ENCODE assay signal across 8 mouse cellular contexts in the genomic region with DNA sequence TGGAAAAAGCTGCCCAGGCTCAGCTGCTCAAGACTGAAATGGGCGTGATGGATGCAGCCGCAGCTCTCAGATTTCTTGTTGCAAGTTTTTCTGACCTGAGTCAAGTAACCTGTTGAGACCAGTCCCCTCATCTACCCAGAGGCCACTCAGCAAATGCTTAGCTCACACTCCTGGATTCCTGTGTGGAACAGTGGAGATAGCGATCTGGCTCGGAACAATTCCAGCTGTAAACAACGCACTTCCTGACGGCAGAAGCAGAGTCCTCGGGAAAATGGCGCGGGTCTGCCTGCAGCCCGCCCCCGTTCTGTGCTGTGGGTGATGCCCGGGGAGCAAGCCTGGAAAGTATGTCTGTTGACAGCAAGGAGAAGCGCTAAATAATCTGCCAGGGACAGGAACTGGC.
DNase-seq lines count a peak whose midpoint lies in the region; ATAC-seq and TF ChIP-seq lines count a peak whose summit lies in the region.

No protein-coding gene starts in this region.

- H3K27ac ChIP-seq in liver, adult 2 months (replicated peaks; ENCODE audit: insufficient read depth, low read depth, low read length) = peak overlapping the region; percentile 19
- H3K27ac ChIP-seq in hindbrain, postnatal 0 days = 0 out of 2 replicates have a peak overlapping the region, but pooled peaks have one; percentile 3
- no peak overlapping the region for H3K27ac ChIP-seq in liver, embryonic 15.5 days (replicated peaks)
- no peak overlapping the region for H3K27ac ChIP-seq in thymus, adult 2 months (ENCODE audit: control insufficient read depth, insufficient read depth, low read length)

- peak overlapping the region; percentile 34; the same call in 1 of the 2 replicates for H3K9ac ChIP-seq in liver, adult 2 months (ENCODE audit: low read depth, low read length)
- H3K9ac ChIP-seq in hindbrain, postnatal 0 days (replicated peaks; ENCODE audit: low read length) = no peak overlapping the region
- H3K9ac ChIP-seq in liver, embryonic 15.5 days = no peak overlapping the region

- no peak for TF ChIP-seq CTCF in liver, adult 2 months (IDR thresholded peaks at IDR 0.05; ENCODE audit: low read depth, low read length)
- TF ChIP-seq CTCF in hindbrain, postnatal 0 days (IDR thresholded peaks at IDR 0.05; ENCODE audit: low read depth) = no peak
- no peak for TF ChIP-seq CTCF in thymus, adult 2 months (IDR thresholded peaks at IDR 0.05; ENCODE audit: borderline replicate concordance, control insufficient read depth, extremely low read depth, insufficient read depth, low read length, poor library complexity)

- no peaks in the 10 kb centered on the region for H3K9me3 ChIP-seq in hindbrain, postnatal 0 days (ENCODE audit: low read length)
- H3K9me3 ChIP-seq in liver, embryonic 15.5 days (replicated peaks) = no peaks in the 10 kb centered on the region

- no peaks in the 10 kb centered on the region for H3K36me3 ChIP-seq in liver, adult 2 months (ENCODE audit: control insufficient read depth, insufficient read depth, low read length)
- no peaks in the 10 kb centered on the region for H3K36me3 ChIP-seq in hindbrain, postnatal 0 days (ENCODE audit: insufficient read depth, low read length)
- H3K36me3 ChIP-seq in liver, embryonic 15.5 days (replicated peaks) = no peaks in the 10 kb centered on the region
- no peaks in the 10 kb centered on the region for H3K36me3 ChIP-seq in thymus, adult 2 months (ENCODE audit: control insufficient read depth, insufficient read depth, low read length)

- H3K79me2 ChIP-seq in liver, adult 2 months (ENCODE audit: control insufficient read depth, insufficient read depth, low read length) = no peaks in the 10 kb centered on the region

- WGBS in liver, adult 2 months = 19% methylated on average over 13 of the region's 13 CpGs
- WGBS in hindbrain, postnatal 0 days = 27% methylated on average over 13 of the region's 13 CpGs
- 9% methylated on average over 13 of the region's 13 CpGs for WGBS in liver, embryonic 15.5 days (ENCODE audit: insufficient replicate concordance)
- 69% methylated on average over 13 of the region's 13 CpGs for WGBS in thymus, adult 2 months

- no peak for TF ChIP-seq POLR2A in liver, adult 2 months (IDR thresholded peaks at IDR 0.05; ENCODE audit: extremely low read depth, insufficient read depth, low read length)
- no peak for TF ChIP-seq POLR2A in thymus, adult 2 months (IDR thresholded peaks at IDR 0.05; ENCODE audit: control insufficient read depth, extremely low read depth, insufficient read depth, low read length, poor library complexity)

- no peak for ATAC-seq in hindbrain, postnatal 0 days
- no peak for ATAC-seq in liver, embryonic 15.5 days (ENCODE audit: insufficient read depth)

- peak overlapping the region; percentile 34; the same call in 1 of the 2 replicates for H3K4me3 ChIP-seq in liver, adult 2 months (ENCODE audit: insufficient read depth, low read depth, low read length)
- H3K4me3 ChIP-seq in hindbrain, postnatal 0 days (ENCODE audit: low read length) = no peak overlapping the region
- no peak overlapping the region for H3K4me3 ChIP-seq in liver, embryonic 15.5 days (replicated peaks)
- no peak overlapping the region for H3K4me3 ChIP-seq in thymus, adult 2 months (ENCODE audit: control insufficient read depth, insufficient read depth, low read length)

- peak; percentile 41 for DNase-seq in liver, adult 2 months (ENCODE audit: extremely low read depth, low read depth, low spot score)
- DNase-seq in liver = no peak
- DNase-seq in gastrocnemius, postnatal 10 days = peak; percentile 53
- DNase-seq in hindbrain, postnatal 0 days (ENCODE audit: low spot score) = no peak
- peak; percentile 45 for DNase-seq in ovary, postnatal 10 days (ENCODE audit: low spot score)
- DNase-seq in B cell, adult 2 months = no peak
- no peak for DNase-seq in thymus, adult 2 months

- H3K4me1 ChIP-seq in liver, adult 2 months (ENCODE audit: control insufficient read depth, insufficient read depth, low read length) = peaks cover 5% of the 10 kb centered on the region
- H3K4me1 ChIP-seq in hindbrain, postnatal 0 days (ENCODE audit: insufficient read depth, low read length) = no peaks in the 10 kb centered on the region; the same call in 1 of the 2 replicates
- H3K4me1 ChIP-seq in liver, embryonic 15.5 days (replicated peaks) = peaks cover 13% of the 10 kb centered on the region; the same call in 1 of the 2 replicates
- H3K4me1 ChIP-seq in thymus, adult 2 months (replicated peaks; ENCODE audit: control insufficient read depth, insufficient read depth, low read length) = peaks cover 8% of the 10 kb centered on the region

- peak overlapping the region; percentile 33 for H3K4me2 ChIP-seq in hindbrain, postnatal 0 days (ENCODE audit: low read depth, low read length)
- H3K4me2 ChIP-seq in liver, embryonic 15.5 days = peak overlapping the region; percentile 36

- no peaks in the 10 kb centered on the region for H3K27me3 ChIP-seq in liver, adult 2 months (ENCODE audit: control insufficient read depth, insufficient read depth, low read length)
- no peaks in the 10 kb centered on the region for H3K27me3 ChIP-seq in hindbrain, postnatal 0 days (ENCODE audit: insufficient read depth, low read length)
- H3K27me3 ChIP-seq in liver, embryonic 15.5 days = no peaks in the 10 kb centered on the region
- H3K27me3 ChIP-seq in thymus, adult 2 months (ENCODE audit: control insufficient read depth, insufficient read depth, low read length) = no peaks in the 10 kb centered on the region

Comparison
In these comparisons a context has a peak if more than half of its experiments do, and no peak if none do; other contexts are left out.
1. DNase-seq: peak in liver, adult 2 months (single experiment), gastrocnemius, postnatal 10 days (single experiment) and ovary, postnatal 10 days (single experiment); none in liver (single experiment), hindbrain, postnatal 0 days (single experiment), B cell, adult 2 months (0 of 2) and thymus, adult 2 months (single experiment).
2. H3K27ac ChIP-seq: peak in liver, adult 2 months (single experiment) and hindbrain, postnatal 0 days (single experiment); none in liver, embryonic 15.5 days (single experiment) and thymus, adult 2 months (single experiment).